8 mouse cellular contexts compared by ENCODE assay signal in genomic region chr4:133632483-133633327, GRCm38 (mm10). TPM values are rescaled to one million over a fixed set of nuclear protein-coding genes. Genes with fewer than 3 reads are reported as not detected.
DNase-seq lines count a peak whose midpoint lies in the region; ATAC-seq and TF ChIP-seq lines count a peak whose summit lies in the region.

No protein-coding gene starts in this region.

- H3K4me2 ChIP-seq in heart, embryonic 13.5 days = peak overlapping the region; percentile 82

- peak; percentile 30 for ATAC-seq in CD4-positive, CD25-positive, alpha-beta regulatory T cell, adult 4 months
- ATAC-seq in heart, embryonic 13.5 days (ENCODE audit: extremely low read depth, insufficient number of reproducible peaks, low FRiP score, low TSS enrichment) = peak; percentile 32; the same call in 1 of the 2 replicates

- peak overlapping the region; percentile 84 for H3K4me3 ChIP-seq in heart, embryonic 13.5 days
- H3K4me3 ChIP-seq in limb, embryonic 10.5 days = peak overlapping the region; percentile 90

- no peaks in the 10 kb centered on the region for H3K27me3 ChIP-seq in heart, embryonic 13.5 days (replicated peaks)
- H3K27me3 ChIP-seq in limb, embryonic 10.5 days (ENCODE audit: low read depth, poor library complexity, severe bottlenecking) = no peaks in the 10 kb centered on the region

- no peaks in the 10 kb centered on the region for H3K9me3 ChIP-seq in heart, embryonic 13.5 days
- no peaks in the 10 kb centered on the region for H3K9me3 ChIP-seq in limb, embryonic 10.5 days (replicated peaks)

- H3K27ac ChIP-seq in heart, embryonic 13.5 days (replicated peaks) = peak overlapping the region; percentile 72
- peak overlapping the region; percentile 92 for H3K27ac ChIP-seq in limb, embryonic 10.5 days

- H3K36me3 ChIP-seq in heart, embryonic 13.5 days = no peaks in the 10 kb centered on the region
- no peaks in the 10 kb centered on the region; the same call in 1 of the 2 replicates for H3K36me3 ChIP-seq in limb, embryonic 10.5 days

- DNase-seq in kidney, adult 11 months = peak; percentile 32
- no peak for DNase-seq in kidney, adult 8-10 months
- peak; percentile 57 for DNase-seq in brain, embryonic 14.5 days (ENCODE audit: low read depth)
- DNase-seq in limb, embryonic 10.5 days (ENCODE audit: low spot score) = peak; percentile 75
- DNase-seq in naive thymus-derived CD4-positive, alpha-beta T cell, adult 2 months (ENCODE audit: low read depth) = peak; percentile 68
- DNase-seq in right cerebral cortex, postnatal 36 days (ENCODE audit: low spot score in 2 of 2) = no peak

- TF ChIP-seq POLR2A in brain, embryonic 14.5 days (IDR thresholded peaks at IDR 0.05; ENCODE audit: borderline replicate concordance, extremely low read depth, insufficient read depth, insufficient read length, poor library complexity, severe bottlenecking) = no peak

- H3K4me1 ChIP-seq in heart, embryonic 13.5 days = peaks cover 35% of the 10 kb centered on the region
- peaks cover 42% of the 10 kb centered on the region for H3K4me1 ChIP-seq in limb, embryonic 10.5 days

- no peak for TF ChIP-seq CTCF in brain, embryonic 14.5 days (IDR thresholded peaks at IDR 0.05; ENCODE audit: borderline replicate concordance, extremely low read depth, insufficient read depth, insufficient read length)

- 1% methylated on average over 67 of the region's 69 CpGs for WGBS in heart, embryonic 13.5 days
- WGBS in limb, embryonic 10.5 days = under 1% methylated on average over 69 of the region's 69 CpGs

- H3K9ac ChIP-seq in heart, embryonic 13.5 days = peak overlapping the region; percentile 96

RNA-seq across cellular contexts. Expression of gene Zdhhc18, which starts 17.2 kb away (rescaled TPM):
- 10 to 100 TPM; 20.2 to 22.3 TPM for polyA plus RNA-seq in CD4-positive, CD25-positive, alpha-beta regulatory T cell, adult 4 months (2017; shearing (Covaris generic))
- 34.4 and 39.9 TPM in 2 replicates for polyA plus RNA-seq in brain, embryonic 14.5 days (2012; rRNA removed)
- polyA plus RNA-seq in heart, embryonic 13.5 days (2015; fragmentation: Nextera tagmentation; extraction: Ambion mirVana) = 1.5 and 1.6 TPM in 2 replicates
- polyA plus RNA-seq in limb, embryonic 10.5 days (2016; fragmentation: Nextera tagmentation; extraction: Ambion mirVana) = 3.6 and 4.0 TPM in 2 replicates

RNA-seq across cellular contexts. Expression of gene Sfn, which starts 30.7 kb away (rescaled TPM):
- 10 to 100 TPM; 24.7 to 29.7 TPM for polyA plus RNA-seq in CD4-positive, CD25-positive, alpha-beta regulatory T cell, adult 4 months (2017; shearing (Covaris generic))
- polyA plus RNA-seq in brain, embryonic 14.5 days (2012; rRNA removed) = 10.0 and 11.9 TPM in 2 replicates
- 1.2 and 2.9 TPM in 2 replicates for polyA plus RNA-seq in heart, embryonic 13.5 days (2015; fragmentation: Nextera tagmentation; extraction: Ambion mirVana)
- 29.7 and 38.7 TPM in 2 replicates for polyA plus RNA-seq in limb, embryonic 10.5 days (2016; fragmentation: Nextera tagmentation; extraction: Ambion mirVana)

RNA-seq across cellular contexts. Expression of gene Pigv, which starts 39.7 kb away (rescaled TPM):
- 10 to 100 TPM; 14.3 to 16.3 TPM for polyA plus RNA-seq in CD4-positive, CD25-positive, alpha-beta regulatory T cell, adult 4 months (2017; shearing (Covaris generic))
- polyA plus RNA-seq in brain, embryonic 14.5 days (2012; rRNA removed) = 11.7 and 12.8 TPM in 2 replicates
- polyA plus RNA-seq in heart, embryonic 13.5 days (2015; fragmentation: Nextera tagmentation; extraction: Ambion mirVana) = 12.8 and 15.7 TPM in 2 replicates
- 17.9 and 19.6 TPM in 2 replicates for polyA plus RNA-seq in limb, embryonic 10.5 days (2016; fragmentation: Nextera tagmentation; extraction: Ambion mirVana)

RNA-seq across cellular contexts. Expression of gene Gpn2, which starts 48.5 kb away (rescaled TPM):
- 1 to 10 TPM; 6.3 to 8.3 TPM for polyA plus RNA-seq in CD4-positive, CD25-positive, alpha-beta regulatory T cell, adult 4 months (2017; shearing (Covaris generic))
- 37.7 and 56.8 TPM in 2 replicates for polyA plus RNA-seq in brain, embryonic 14.5 days (2012; rRNA removed)
- 11.2 and 12.8 TPM in 2 replicates for polyA plus RNA-seq in heart, embryonic 13.5 days (2015; fragmentation: Nextera tagmentation; extraction: Ambion mirVana)
- polyA plus RNA-seq in limb, embryonic 10.5 days (2016; fragmentation: Nextera tagmentation; extraction: Ambion mirVana) = 31.3 and 31.6 TPM in 2 replicates

RNA-seq across cellular contexts. Expression of gene Gpatch3, which starts 58.2 kb away (rescaled TPM):
- 1 to 10 TPM in 1 of 2 experiments, under 1 TPM in 1; 0.51 to 1.4 TPM for polyA plus RNA-seq in CD4-positive, CD25-positive, alpha-beta regulatory T cell, adult 4 months (2017; shearing (Covaris generic))
- polyA plus RNA-seq in brain, embryonic 14.5 days (2012; rRNA removed) = 5.9 and 7.5 TPM in 2 replicates
- 5.0 and 5.3 TPM in 2 replicates for polyA plus RNA-seq in heart, embryonic 13.5 days (2015; fragmentation: Nextera tagmentation; extraction: Ambion mirVana)
- polyA plus RNA-seq in limb, embryonic 10.5 days (2016; fragmentation: Nextera tagmentation; extraction: Ambion mirVana) = 12.9 and 14.0 TPM in 2 replicates

Comparison
In these comparisons a context has a peak if more than half of its experiments do, and no peak if none do; other contexts are left out.
1. DNase-seq: peak in kidney, adult 11 months (single experiment), brain, embryonic 14.5 days (single experiment), limb, embryonic 10.5 days (single experiment) and naive thymus-derived CD4-positive, alpha-beta T cell, adult 2 months (single experiment); none in kidney, adult 8-10 months (0 of 2) and right cerebral cortex, postnatal 36 days (0 of 2).